Mouse (Mus musculus): ENCODE data around the gene Camta1.
"Not testable (repeated sequence)": the region's sequence is repeated elsewhere in the genome, so short reads cannot be mapped to it uniquely, and the experiment has no call there.

Camta1 gene

DNA sequence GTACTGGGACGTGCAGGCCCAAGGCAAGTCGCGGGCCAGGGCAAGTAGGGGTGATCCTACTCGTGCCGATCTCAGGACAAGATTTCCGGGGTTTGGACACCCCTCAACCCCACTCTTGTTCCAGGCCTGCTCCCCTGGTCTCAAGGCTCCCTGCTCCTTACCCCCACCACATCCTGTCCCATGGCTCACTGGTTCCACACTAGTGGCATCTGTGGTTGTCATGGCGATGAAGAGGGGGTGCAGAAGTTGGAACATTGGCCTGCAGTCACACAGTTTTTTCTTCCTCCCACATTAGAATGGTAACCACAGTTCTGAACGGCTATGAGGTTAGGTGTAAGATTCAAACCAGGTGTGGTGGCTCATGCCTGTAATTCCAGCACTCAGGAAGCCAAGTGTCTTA is 940.5 kb downstream of the Camta1 start:
- in situ Hi-C loops (cut with MboI; ENCODE audit: low sequenced_read_pairs) = no loop called here

DNA sequence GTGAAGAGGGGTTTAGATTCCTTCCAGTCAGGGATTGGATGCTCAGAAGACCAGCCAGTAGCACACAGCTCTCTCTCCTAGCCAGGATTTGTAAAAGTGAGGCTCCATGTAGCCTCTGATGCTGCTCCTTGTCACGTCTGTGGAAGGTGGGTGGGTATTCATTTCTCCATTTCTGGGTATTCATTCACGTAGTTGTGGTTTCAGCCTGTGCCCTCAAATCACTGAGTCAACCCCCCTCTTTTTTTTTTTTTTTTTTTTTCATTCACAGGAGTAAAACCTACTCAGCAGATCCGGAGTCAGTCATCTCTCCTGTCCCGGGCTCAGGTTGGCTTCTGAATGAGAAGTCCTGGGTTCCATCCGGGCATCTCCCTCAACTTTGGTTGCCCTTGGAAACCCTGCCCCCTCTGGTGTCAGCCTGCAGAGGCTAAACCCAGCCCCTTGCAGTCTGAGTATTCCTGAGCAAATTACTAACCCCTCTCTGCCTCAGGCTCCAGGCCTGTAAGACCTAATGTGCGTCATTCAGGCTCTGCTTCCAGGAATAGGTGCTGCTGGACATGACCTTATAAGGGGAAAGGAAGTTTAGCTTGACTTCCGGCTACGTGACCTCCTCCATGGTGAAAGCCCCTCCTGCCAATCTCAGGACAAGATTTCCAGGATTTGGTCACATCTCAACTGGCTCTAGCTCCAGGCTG is 944.2 kb downstream of the Camta1 start:
- in situ Hi-C loops (cut with MboI; ENCODE audit: low sequenced_read_pairs) = no loop called here

DNA sequence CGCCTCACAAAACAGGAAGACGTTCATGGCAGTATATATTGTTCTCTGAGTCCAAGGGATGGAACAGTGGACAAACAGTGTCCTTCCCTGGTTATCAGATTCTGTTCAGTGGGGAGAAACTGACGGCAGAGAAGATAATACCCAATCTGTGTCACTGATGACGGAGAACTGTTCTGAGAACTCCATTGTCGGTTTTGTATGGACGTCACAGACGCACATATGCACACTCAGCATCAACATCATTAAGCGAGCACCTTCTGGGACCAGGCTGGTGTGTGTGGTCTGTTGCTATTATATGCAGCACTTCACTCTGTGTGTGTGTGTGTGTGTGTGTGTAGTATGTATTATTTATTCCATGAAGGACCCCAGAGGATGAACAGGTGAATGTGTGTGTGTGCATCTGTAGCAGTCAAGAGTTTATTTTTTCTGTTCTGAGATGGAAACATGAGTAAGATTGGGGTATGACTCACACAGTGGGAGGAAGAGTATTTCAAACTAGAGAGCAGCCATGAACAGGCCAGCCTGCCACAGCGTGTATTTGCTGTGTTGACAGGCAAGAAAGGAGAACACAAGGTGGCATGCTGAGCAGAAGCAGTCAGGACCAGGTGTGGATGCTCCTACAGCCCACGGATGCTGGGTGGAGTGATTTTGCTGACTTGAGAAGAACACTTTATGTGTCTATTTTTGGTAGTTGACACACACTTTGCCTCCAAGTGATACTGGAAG is 946.3 kb downstream of the Camta1 start:
- in situ Hi-C loops (cut with MboI; ENCODE audit: low sequenced_read_pairs) = no loop called here

DNA sequence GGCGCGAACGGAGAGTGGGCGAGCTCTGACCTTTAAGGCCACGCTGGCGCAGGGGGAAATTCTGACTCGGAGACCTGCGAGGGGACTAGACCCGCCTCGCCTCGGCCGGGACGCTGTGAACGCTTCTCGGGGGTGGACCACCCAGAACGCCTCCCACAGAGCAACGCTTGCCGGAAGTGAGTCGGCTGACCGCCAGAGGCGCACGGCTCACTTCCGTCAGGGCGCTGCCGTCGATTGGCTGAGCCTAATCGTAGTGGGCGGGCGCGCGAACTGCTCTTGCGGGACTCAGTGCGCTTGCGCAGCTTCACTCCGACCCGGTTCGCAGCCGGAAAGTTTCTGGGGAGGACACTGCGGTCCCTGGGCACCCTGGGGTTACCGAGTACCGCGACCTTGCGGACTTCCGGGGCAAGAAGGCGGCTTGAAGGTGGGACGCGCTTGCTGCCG is 947.4 kb downstream of the Camta1 start, which contains the start of the genes Park7 and Tnfrsf9:
Gene Park7 (minus strand): TSS at position 148 of the 444 bp plus-strand sequence.
Gene Tnfrsf9 (plus strand): TSS at position 273 of the 444 bp plus-strand sequence.
- in situ Hi-C loops (cut with MboI; ENCODE audit: low sequenced_read_pairs) = no loop called here

DNA sequence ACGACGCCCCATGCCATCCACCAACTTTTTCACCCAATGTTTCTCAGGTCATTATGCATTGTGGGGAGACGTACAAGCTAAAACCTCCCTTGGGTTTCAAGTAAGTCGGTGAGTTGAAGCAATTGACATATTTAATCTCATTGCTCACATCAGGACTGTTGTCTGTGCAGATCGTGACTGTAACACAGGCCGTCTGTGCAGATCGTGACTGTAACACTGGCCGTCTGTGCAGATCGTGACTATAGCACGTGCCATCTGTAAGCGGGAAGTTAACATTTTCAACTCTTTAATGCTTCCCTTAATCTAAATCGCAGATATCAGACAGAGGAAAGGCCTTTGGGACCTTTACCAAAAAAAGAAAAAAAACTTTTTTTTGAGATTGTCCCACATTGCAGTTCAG is 947.9 kb downstream of the Camta1 start:
- in situ Hi-C loops (cut with MboI; ENCODE audit: low sequenced_read_pairs) = no loop called here

DNA sequence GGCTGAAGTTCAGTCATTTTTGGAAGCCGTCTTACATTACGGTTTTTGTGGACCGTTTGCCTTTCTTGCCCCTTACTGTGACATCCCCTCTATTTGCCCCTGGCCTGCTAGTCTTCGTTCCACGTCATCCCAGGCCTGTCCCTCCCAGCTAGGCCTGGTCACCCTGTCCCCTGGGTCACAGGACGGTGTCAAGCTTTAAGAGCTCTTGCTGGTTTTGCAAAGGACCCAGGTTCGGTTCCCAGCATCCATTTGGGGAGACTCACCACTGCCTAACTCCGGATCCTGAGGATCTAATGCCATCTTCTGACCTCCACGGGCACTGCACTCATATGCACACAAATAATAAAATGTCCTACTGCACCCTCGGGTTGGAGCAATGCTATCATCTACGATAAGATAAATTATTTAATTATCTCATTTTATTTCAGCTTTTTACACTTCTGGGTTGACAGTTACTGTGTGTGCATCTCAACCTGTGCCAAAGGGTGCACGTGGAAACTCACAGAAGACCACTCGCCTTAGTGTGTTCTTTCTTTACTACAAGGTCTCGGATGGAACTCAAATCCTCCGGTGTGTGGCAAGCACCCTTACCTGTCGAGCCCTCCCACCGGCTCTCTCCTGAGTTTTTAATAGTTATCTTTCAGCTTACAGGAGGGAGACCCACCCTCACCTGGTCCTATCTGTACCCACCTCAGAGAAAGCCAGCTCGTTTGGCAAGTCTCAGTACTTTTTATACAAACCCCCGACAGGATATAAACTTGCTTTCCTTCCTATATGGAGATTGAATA is 951.3 kb downstream of the Camta1 start:
- in situ Hi-C loops (cut with MboI; ENCODE audit: low sequenced_read_pairs) = no loop called here

DNA sequence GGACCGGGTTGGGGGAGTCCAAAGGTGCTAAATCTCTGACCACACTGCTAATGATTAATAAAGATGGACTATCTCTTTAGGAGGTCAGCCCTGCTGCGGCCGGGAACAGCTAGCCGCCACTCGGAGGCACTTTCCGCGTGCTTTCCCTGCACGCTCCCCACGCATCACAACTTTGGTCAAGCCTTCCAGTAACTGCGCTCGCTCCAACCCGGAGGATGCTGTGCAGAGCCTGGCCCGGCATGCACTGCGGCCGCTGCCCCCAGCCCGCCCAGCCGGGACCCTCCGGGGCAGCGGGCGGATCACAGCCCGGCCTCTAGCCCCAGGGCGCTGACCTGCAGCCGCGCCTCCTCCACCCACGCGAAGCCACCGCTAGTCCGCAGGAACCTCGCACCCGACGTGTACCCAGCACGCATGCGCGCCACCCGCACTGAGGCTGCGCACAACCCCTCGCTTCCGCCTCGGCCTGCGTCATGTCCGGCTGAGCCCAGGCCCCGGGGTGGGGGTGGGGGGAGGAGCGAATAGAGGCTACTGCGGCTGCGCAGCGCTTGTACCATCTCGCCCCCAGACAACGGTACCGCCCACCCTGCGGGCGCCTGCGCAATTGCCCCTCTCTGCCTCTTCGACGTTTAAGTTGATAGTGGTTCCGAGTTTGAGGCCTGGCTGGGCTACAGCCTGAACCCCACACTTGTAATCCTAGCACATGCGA is 952.1 kb downstream of the Camta1 start:
- in situ Hi-C loops (cut with MboI; ENCODE audit: low sequenced_read_pairs) = no loop called here

DNA sequence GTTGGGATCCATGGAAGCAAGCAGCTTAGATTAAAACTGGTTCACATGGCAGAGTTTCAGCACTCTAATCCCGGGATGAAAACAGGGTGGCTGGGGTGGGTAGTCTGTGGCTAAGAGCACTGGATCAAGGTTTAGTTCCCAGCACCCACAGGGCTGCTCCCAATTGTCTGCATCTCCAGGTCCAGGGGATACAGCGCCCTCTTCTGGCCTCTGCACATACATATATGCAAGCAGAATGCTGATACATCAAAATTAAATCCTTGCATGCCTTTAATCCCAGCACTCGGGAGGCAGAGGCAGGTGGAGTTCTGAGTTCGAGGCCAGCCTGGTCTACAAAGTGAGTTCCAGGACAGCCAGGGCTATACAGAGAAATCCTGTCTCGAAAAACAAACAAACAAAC is 953.2 kb downstream of the Camta1 start:
- in situ Hi-C loops (cut with MboI; ENCODE audit: low sequenced_read_pairs) = not testable (repeated sequence)

DNA sequence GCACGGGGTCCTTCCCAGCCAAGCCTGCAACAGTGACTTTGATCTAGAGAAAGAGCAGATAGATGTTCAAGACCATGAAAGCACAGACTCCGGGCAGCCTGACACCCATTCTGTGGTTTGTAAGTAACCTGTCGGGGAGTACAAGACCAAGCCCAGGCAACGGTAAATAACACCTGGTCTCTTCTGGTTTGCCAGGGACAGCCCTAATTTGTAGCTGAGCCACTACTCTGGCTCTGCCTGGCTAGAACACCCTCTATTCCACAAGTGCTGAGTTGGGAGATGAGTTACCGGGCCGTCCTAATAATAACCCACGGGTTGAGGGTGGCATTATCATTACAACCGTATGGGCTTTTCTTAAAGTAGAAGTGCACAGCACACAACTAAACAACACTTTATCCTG is 954.6 kb downstream of the Camta1 start:
- in situ Hi-C loops (cut with MboI; ENCODE audit: low sequenced_read_pairs) = no loop called here

DNA sequence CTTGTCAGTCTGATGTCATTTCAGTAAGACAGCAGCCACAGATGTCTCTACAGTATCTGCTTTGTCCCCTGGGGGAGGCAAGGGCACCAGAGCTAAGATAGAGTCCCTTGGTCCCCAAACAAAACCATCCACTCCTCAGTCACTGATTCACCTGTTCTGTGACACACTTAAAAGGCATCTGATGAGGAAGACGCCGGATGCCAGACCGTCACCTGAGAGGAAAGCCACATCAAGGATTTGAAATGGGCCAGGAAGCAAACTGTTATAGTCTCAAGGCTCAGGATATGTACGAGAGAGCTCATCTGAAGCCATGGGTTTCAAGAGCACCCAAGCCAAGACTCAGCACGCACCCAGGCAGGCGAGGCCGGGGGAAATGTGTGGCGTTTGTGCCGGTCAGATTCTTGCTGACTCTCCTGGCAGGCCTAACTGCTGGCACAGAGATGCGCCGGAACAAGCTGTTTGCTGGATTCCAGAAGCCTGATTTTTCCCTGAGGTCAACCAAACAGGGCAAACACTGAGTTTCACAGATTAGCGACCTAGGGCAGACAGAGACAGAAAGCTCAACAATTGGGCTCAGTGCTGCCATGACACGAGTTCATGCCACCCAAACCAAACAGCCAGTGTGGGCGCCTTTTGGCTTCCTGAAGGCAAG is 958.5 kb downstream of the Camta1 start:
- in situ Hi-C loops (cut with MboI; ENCODE audit: low sequenced_read_pairs) = no loop called here

DNA sequence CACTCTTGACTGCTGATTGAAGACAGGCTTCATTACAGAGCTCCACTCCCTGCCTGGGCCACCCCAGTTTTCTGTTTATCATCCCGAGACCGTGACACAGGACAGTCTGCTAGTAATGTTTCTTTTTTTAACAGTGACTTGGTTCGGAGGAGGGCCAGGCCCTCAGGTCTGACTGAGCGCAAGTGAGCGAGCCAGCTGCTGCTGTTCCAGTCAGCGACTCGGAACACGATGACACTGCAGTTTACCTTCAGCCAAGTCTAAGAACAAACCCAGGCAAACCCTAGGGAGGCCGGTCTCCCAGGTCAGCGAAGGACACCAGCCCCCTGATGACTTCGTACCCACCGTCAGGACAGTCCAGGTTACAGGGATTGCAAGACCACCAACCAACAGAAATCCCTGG is 959.6 kb downstream of the Camta1 start:
- in situ Hi-C loops (cut with MboI; ENCODE audit: low sequenced_read_pairs) = no loop called here

DNA sequence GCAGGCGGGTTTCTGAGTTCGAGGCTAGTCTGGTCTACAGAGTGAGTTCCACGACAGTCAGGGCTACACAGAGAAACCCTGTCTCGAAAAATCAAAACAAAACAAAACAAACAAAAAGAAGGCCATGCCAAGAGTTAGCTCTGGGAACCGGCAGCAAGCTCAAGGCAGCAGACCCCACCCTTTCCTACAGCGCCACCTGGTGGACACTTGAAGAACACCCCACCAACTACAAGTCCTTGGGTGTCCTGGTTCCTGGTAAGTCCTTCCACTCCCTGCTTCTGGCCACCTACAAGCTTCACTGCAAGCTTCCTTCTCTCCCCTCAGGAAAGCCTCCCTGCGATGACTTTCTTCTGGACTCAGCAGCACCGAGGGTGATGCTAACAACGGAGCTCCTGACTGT is 960.0 kb downstream of the Camta1 start:
- in situ Hi-C loops (cut with MboI; ENCODE audit: low sequenced_read_pairs) = no loop called here

DNA sequence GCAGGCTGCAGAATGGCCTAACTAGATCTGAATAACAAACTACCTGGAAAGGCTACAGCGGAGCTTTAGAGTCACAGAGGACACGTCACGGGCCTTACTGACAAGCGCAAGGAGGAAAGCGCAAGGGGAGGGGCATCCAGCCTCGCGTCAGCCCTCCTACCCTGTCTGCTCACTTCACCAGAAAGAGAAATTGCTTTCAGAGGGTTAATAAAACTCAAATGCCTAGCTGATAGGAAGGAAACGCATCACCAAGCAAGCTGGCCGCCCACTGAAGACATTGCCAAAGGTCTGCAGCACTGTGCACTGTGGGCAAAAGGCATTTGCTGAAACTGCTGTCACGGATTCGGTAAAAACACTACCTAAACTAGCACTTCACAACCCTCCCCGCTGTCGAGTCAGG is 961.2 kb downstream of the Camta1 start:
- in situ Hi-C loops (cut with MboI; ENCODE audit: low sequenced_read_pairs) = no loop called here

DNA sequence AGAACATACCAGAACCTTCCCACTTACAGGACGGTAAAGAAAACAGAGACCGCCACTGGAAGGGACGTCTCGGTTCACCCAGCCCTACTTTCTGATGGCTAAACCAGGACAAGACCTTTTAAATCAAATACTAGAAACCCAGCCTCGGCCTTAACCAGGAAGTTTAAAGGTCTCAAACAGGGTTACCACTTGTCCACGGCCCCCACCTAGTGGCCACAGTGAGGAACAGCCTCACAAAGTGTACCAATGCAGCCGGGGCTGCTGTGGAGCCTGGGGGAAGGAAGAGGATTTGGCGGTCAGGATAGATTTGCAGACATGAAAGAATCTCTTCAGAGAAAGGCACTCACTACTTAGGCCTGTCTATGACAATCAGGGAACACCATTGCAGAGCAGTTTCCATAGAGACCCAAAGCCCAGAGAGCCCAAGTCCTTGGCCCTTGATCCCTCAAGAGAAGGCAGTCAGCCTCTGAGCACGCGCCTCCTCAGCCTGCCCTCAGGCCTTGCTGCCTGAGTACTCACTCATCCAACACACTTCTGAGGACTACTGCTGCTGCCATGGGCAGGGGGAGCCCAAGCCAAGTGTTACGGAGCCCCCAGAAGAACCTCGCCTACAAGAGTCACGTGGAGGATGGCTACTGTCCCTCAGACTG is 962.8 kb downstream of the Camta1 start:
- in situ Hi-C loops (cut with MboI; ENCODE audit: low sequenced_read_pairs) = no loop called here

DNA sequence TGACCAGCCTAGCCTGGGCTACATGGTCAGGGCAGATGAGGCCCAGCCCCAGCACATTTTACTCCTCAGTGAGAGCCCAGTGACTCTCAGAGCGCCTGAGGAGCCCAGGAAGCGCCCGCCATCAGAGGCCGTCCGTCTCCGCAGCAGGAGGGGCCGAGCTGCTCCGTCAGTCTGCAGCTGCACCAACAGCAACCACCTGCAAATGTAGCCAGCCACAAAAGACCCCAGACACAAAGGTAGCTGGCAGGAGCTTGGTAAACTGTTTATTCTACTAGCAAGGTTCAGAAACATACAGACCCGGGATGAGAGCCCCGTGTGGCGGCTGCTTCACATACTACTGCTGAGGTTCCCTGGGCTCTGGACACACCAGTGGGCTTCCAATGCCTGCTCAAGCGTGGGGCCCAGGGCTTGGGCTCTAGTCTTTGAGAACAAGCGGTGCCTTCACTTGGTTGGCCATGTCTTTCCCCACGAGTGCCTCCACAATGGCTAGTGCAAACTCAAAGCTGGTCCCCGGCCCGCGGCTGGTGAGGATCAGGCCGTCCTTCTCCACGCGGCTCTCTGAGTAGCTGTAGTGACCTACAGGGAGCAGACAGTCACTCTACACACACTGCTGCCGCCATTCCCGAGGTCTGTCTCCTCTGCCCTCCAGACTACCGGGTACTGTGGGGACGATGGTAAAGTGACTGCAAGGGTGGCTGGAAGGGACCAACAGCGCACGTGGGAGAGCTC is 964.6 kb downstream of the Camta1 start:
- in situ Hi-C loops (cut with MboI; ENCODE audit: low sequenced_read_pairs) = no loop called here

DNA sequence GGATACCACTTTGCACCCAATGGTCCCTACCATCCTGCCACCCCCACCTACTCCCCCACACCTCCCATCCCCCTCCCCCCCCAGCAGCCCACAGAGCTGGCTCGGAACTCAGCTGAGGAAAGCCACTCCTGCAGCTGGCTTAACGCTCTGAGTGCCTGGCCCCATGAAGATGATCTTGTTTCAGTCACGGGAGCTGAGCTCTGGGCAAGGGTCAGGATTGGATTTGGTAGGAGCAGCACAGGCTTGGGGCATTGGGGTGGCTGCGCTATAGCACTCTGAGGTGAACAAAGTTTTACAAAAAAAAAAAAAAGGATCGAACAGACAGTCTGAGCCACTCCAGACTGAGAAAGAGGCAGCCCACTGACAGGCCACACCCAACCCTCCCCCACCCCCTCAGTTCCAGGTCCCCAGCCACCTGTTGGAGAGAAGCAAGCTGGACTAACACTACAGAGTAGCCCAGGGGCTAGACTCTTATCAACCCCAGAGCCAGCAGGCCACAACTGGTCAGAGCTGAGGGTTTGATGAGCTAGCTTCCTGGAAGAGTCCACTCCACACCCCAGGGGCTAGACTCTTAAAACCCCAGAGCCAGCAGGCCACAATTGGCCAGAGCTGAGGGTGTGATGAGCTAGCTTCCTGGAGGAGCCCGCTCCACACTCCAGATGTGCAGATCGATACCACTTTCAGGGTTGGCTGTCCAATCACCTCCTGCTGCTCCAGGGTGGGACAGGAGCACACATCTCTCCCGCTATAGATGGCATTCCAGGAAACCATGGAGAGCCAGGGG is 966.8 kb downstream of the Camta1 start:
- in situ Hi-C loops (cut with MboI; ENCODE audit: low sequenced_read_pairs) = no loop called here

DNA sequence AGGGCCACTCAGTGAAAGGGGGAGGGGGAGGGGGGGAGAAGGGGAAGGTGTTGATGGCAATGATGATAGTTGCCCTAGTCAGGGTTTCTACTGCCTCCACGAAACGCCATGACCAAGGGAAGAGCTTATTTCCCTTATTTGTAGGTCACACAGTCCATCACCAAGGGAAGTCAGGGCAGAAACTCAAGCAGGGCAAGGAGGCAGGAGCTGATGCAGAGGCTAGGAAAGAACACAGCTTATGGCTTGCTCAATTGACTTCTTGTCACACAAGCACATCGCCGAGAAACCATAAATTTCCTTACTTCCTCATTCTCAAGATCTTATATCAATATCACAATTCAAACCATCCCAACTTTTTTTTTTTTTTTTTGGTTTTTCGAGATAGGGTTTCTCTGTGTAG is 970.4 kb downstream of the Camta1 start:
- in situ Hi-C loops (cut with MboI; ENCODE audit: low sequenced_read_pairs) = no loop called here

DNA sequence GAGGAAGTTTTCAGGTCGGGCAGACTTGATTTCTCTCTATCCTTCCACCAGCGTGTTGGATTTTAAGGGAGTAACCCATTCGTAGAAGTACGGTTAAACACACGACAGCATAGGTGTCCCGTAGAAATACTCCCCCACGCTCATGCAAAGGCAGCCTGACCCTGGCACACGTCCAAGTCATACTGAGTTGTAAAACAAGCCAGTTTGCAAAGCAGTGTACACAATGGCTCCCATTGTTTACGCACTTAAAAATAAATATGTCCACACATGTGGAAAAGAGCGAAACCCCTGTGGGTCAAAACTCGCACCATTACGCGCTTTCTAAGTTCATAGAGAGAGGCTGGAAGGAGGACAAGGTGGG is 971.7 kb downstream of the Camta1 start:
- in situ Hi-C loops (cut with MboI; ENCODE audit: low sequenced_read_pairs) = no loop called here
